Mouse (Mus musculus) retina, adult 2 months (tissue): ENCODE measurements around the gene Snx3.

ENCODE experiments used
- DNase-seq: peaks from one replicate; pipeline ENCODE4 v3.0.0-alpha.2; 2012; ENCODE audit warnings: low read depth, low spot score

The Snx3 gene

GRCm38 (mm10) chr10:42504096-42504710, 2.4 kb downstream of the Snx3 start:
- no peak for DNase-seq

- no peak for DNase-seq
Observed at GRCm38 (mm10) chr10:42510141-42510540, 8.3 kb downstream of the Snx3 start.

GRCm38 (mm10) chr10:42511184-42512135, 9.6 kb downstream of the Snx3 start:
- DNase-seq: no peak

- no peak for DNase-seq
Observed at GRCm38 (mm10) chr10:42514125-42514524, 12.3 kb downstream of the Snx3 start.

- DNase-seq: no peak
Observed at GRCm38 (mm10) chr10:42518363-42518762, 16.5 kb downstream of the Snx3 start.

- DNase-seq: no peak
Observed at GRCm38 (mm10) chr10:42521315-42521981, 19.6 kb downstream of the Snx3 start.

GRCm38 (mm10) chr10:42522912-42523311, 21.1 kb downstream of the Snx3 start:
- DNase-seq: no peak

GRCm38 (mm10) chr10:42523556-42524162, 21.8 kb downstream of the Snx3 start:
- no peak for DNase-seq

GRCm38 (mm10) chr10:42525682-42526081, 23.9 kb downstream of the Snx3 start:
- no peak for DNase-seq

- DNase-seq: no peak
Observed at GRCm38 (mm10) chr10:42533836-42534453, 32.1 kb downstream of the Snx3 start.

- DNase-seq: no peak
Observed at GRCm38 (mm10) chr10:42537571-42538316, 35.9 kb downstream of the Snx3 start.

- no peak for DNase-seq
Observed at GRCm38 (mm10) chr10:42545707-42546503, 44.1 kb downstream of the Snx3 start.

- no peak for DNase-seq
Observed at GRCm38 (mm10) chr10:42546507-42546906, 44.7 kb downstream of the Snx3 start.

GRCm38 (mm10) chr10:42559581-42560200, 57.9 kb downstream of the Snx3 start:
- no peak for DNase-seq

GRCm38 (mm10) chr10:42562272-42562671, 60.4 kb downstream of the Snx3 start:
- DNase-seq: no peak

- DNase-seq: no peak
Observed at GRCm38 (mm10) chr10:42572567-42572966, 70.7 kb downstream of the Snx3 start.

- no peak for DNase-seq
Observed at GRCm38 (mm10) chr10:42572971-42573370, 71.1 kb downstream of the Snx3 start.

GRCm38 (mm10) chr10:42574639-42575038, 72.8 kb downstream of the Snx3 start:
- DNase-seq: no peak

- DNase-seq: no peak
Observed at GRCm38 (mm10) chr10:42577525-42578280, 75.9 kb downstream of the Snx3 start.
